Mouse (Mus musculus) embryonic stem cell, embryonic (primary cell): Measurements from ENCODE around the gene Pum3.
"Not testable (repeated sequence)": the region's sequence is repeated elsewhere in the genome, so short reads cannot be mapped to it uniquely, and the experiment has no call there.

Experiments used
- CTCF ChIA-PET, 4 experiments: fragments of 300-600 bp in 2 of 4; fragments of 350-600 bp in 2 of 4; sonication (Branson Sonifier 250); formaldehyde crosslinking; loops; one replicate each; lab custom pipeline; 2022; ENCODE audit warnings: inconsistent platforms in 2 of 4; lab: Charles Lee
- POLR2A ChIA-PET, 4 experiments: fragments of 300-600 bp in 2 of 4; fragments of 350-600 bp in 2 of 4; sonication (Branson Sonifier 250); formaldehyde crosslinking; loops; one replicate each; lab custom pipeline; 2022; ENCODE audit warnings: antibody characterized with exemption in 4 of 4, inconsistent platforms in 1 of 4; lab: Charles Lee

Pum3 gene

GRCm38 (mm10) chr19:27397797-27398196, 31.8 kb downstream of the Pum3 start:
- CTCF ChIA-PET: interaction anchor here in 1 of 4 experiments (0.6 kb wide), 1 partner anchor 65 kb away, joined by 3 read pairs; no protein-coding TSS in a partner anchor
- POLR2A ChIA-PET: interaction anchor here in 3 of 4 experiments (0.7 to 1.9 kb wide), 7 partner anchors 10 to 182 kb away, joined by 3 to 8 read pairs (median 4); partner anchors contain the start of genes Pum3 (in 3 of the 3) and Vldlr (in 1 of the 3)

GRCm38 (mm10) chr19:27397223-27397622, 32.4 kb downstream of the Pum3 start:
- POLR2A ChIA-PET: interaction anchor here in 3 of 4 experiments (0.5 to 1.9 kb wide), 7 partner anchors 9 to 181 kb away, joined by 3 to 8 read pairs (median 4); partner anchors contain the start of genes Pum3 (in 3 of the 3) and Vldlr (in 1 of the 3)
- CTCF ChIA-PET: no interaction called here

GRCm38 (mm10) chr19:27396719-27397118, 32.9 kb downstream of the Pum3 start:
- POLR2A ChIA-PET: interaction anchor here in 3 of 4 experiments (0.5 to 1.9 kb wide), 9 partner anchors 19 to 180 kb away, joined by 3 to 8 read pairs (median 4); partner anchors contain the start of genes Pum3 (in 3 of the 3) and Vldlr (in 1 of the 3)
- CTCF ChIA-PET: no interaction called here

GRCm38 (mm10) chr19:27395936-27396335, 33.7 kb downstream of the Pum3 start:
- ChIA-PET CTCF (interaction anchor here in 2 of 4 experiments (0.6 to 0.7 kb wide), 2 partner anchors 30 to 1726 kb away, joined by 3 to 4 read pairs; no protein-coding TSS in a partner anchor), POLR2A (interaction anchor here in 3 of 4 experiments (0.7 to 2.6 kb wide), 8 partner anchors 20 to 180 kb away, joined by 3 to 11 read pairs (median 4); partner anchors contain the start of genes Pum3 (in 2 of the 3) and Vldlr (in 1 of the 3))

GRCm38 (mm10) chr19:27395481-27395880, 34.1 kb downstream of the Pum3 start:
- POLR2A ChIA-PET: interaction anchor here in 3 of 4 experiments (0.9 to 2.6 kb wide), 6 partner anchors 20 to 34 kb away, joined by 3 to 11 read pairs (median 4); partner anchors contain the start of gene Pum3 (in 2 of the 3)
- CTCF ChIA-PET: interaction anchor here in 2 of 4 experiments (0.6 to 0.7 kb wide), 2 partner anchors 30 to 1726 kb away, joined by 3 to 4 read pairs; no protein-coding TSS in a partner anchor

GRCm38 (mm10) chr19:27394341-27394990, 35.2 kb downstream of the Pum3 start:
- ChIA-PET POLR2A (interaction anchor here in 2 of 4 experiments (1.1 to 2.6 kb wide), 5 partner anchors 25 to 35 kb away, joined by 3 to 11 read pairs (median 5); partner anchors contain the start of gene Pum3 (in 2 of the 2)), CTCF (no interaction called here)

- ChIA-PET CTCF (no interaction called here), POLR2A (interaction anchor here in 2 of 4 experiments (1.0 to 2.2 kb wide), 5 partner anchors 9 to 37 kb away, joined by 3 to 9 read pairs (median 6); partner anchors contain the start of gene Pum3 (in 1 of the 2))
Observed at GRCm38 (mm10) chr19:27392431-27392830, 37.2 kb downstream of the Pum3 start.

GRCm38 (mm10) chr19:27391344-27391743, 38.3 kb downstream of the Pum3 start:
- POLR2A ChIA-PET: interaction anchor here in 1 of 4 experiments (0.7 to 1.0 kb wide), 2 partner anchors 10 to 39 kb away, joined by 3 read pairs; no protein-coding TSS in a partner anchor
- CTCF ChIA-PET: no interaction called here

GRCm38 (mm10) chr19:27389566-27389965, 40.1 kb downstream of the Pum3 start:
- POLR2A ChIA-PET: interaction anchor here in 1 of 4 experiments (1.3 to 2.6 kb wide), 2 partner anchors 28 to 41 kb away, joined by 3 to 8 read pairs; partner anchors contain the start of gene Pum3
- CTCF ChIA-PET: not testable (repeated sequence)

GRCm38 (mm10) chr19:27385304-27385703, 44.3 kb downstream of the Pum3 start:
- ChIA-PET POLR2A (interaction anchor here in 2 of 4 experiments (0.5 to 1.7 kb wide), 3 partner anchors 11 to 45 kb away, joined by 3 to 5 read pairs (median 4); partner anchors contain the start of gene Pum3 (in 1 of the 2)), CTCF (interaction anchor here in 1 of 4 experiments (0.6 kb wide), 1 partner anchor 15 kb away, joined by 5 read pairs; no protein-coding TSS in a partner anchor)

GRCm38 (mm10) chr19:27383266-27383665, 46.4 kb downstream of the Pum3 start:
- CTCF ChIA-PET: no interaction called here
- POLR2A ChIA-PET: interaction anchor here in 2 of 4 experiments (1.0 to 1.4 kb wide), 3 partner anchors 10 to 16 kb away, joined by 3 read pairs; no protein-coding TSS in a partner anchor

- CTCF ChIA-PET: no interaction called here
- POLR2A ChIA-PET: interaction anchor here in 2 of 4 experiments (0.6 to 1.6 kb wide), 3 partner anchors 10 to 1397 kb away, joined by 3 to 6 read pairs (median 4); no protein-coding TSS in a partner anchor
Observed at GRCm38 (mm10) chr19:27382131-27382530, 47.5 kb downstream of the Pum3 start.

GRCm38 (mm10) chr19:27379712-27380401, 49.8 kb downstream of the Pum3 start:
- POLR2A ChIA-PET: interaction anchor here in 2 of 4 experiments (0.5 to 2.4 kb wide), 2 partner anchors 50 to 631 kb away, joined by 3 to 8 read pairs; partner anchors contain the start of gene Pum3 (in 1 of the 2)

GRCm38 (mm10) chr19:27370784-27371183, 58.8 kb downstream of the Pum3 start:
- CTCF ChIA-PET: interaction anchor here in 1 of 4 experiments (1.0 kb wide), 1 partner anchor 247 kb away, joined by 3 read pairs; no protein-coding TSS in a partner anchor
- POLR2A ChIA-PET: no interaction called here

More at GRCm38 (mm10) chr19:27379712-27380401, 49.8 kb downstream of the Pum3 start:
- CTCF ChIA-PET: interaction anchor here in 1 of 4 experiments (0.5 to 0.7 kb wide), 2 partner anchors 303 to 648 kb away, joined by 3 to 11 read pairs; no protein-coding TSS in a partner anchor

- ChIA-PET CTCF (interaction anchor here in 1 of 4 experiments (1.0 kb wide), 1 partner anchor 246 kb away, joined by 3 read pairs; no protein-coding TSS in a partner anchor), POLR2A (no interaction called here)
Observed at GRCm38 (mm10) chr19:27370174-27370573, 59.5 kb downstream of the Pum3 start.

- CTCF ChIA-PET: no interaction called here
- POLR2A ChIA-PET: interaction anchor here in 1 of 4 experiments (0.6 to 0.7 kb wide), 3 partner anchors 257 to 1232 kb away, joined by 3 to 5 read pairs (median 4); no protein-coding TSS in a partner anchor
Observed at GRCm38 (mm10) chr19:27369461-27370135, 60.0 kb downstream of the Pum3 start.

- POLR2A ChIA-PET: no interaction called here
Observed at GRCm38 (mm10) chr19:27366113-27366746, 63.4 kb downstream of the Pum3 start.

More at GRCm38 (mm10) chr19:27366113-27366746, 63.4 kb downstream of the Pum3 start:
- CTCF ChIA-PET: no interaction called here
